Mouse (Mus musculus) E14TG2a.4 (cell line): ENCODE results near the gene Slc5a6.

Experiments
- CTCF ChIP-seq: conservative IDR thresholded peaks from 2 replicates; pipeline ENCODE4 v1.5.1; 2014; ENCODE audit warnings: low read length
- NANOG ChIP-seq: IDR thresholded peaks from 2 replicates; pipeline ENCODE4 v1.6.1; 2014; ENCODE audit warnings: borderline replicate concordance, low read length, mixed read lengths

DNA sequence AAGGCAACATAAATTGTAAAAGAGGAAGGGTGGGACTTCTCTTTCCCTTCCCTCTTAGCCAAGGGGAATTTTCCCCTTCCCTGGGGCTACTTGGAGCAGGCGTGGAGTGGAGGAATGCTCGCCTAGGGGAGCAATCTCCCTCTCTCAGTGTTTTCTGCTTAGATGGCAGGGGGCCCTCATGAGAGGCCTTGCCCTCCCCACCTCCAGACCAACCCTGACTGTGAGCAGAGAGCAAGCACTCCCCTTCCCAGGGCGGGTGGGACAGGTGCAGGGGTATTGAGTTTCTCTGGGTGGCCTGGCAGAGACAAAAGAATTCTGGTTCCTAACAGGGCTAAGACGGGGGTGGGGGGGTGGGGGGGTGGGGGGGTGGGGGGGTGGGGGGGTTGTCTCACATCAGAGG, 25.5 kb downstream of the Slc5a6 start:
- no peak for TF ChIP-seq NANOG
- TF ChIP-seq CTCF, result no peak
